Mouse (Mus musculus) cerebellum, adult 11 months (tissue): ENCODE data around the gene Rtp1.

Experiments used
- DNase-seq: peaks from one replicate; pipeline ENCODE4 v3.0.0; 2022

Rtp1 gene

GRCm38 (mm10) chr16:23428647-23429319, at the start of gene Rtp1:
Rtp1 (plus strand) TSS chr16:23429133.
- DNase-seq = no peak

- DNase-seq = no peak
These were observed 49.2 kb upstream of the Rtp1 start for GRCm38 (mm10) chr16:23379536-23380230.

DNA sequence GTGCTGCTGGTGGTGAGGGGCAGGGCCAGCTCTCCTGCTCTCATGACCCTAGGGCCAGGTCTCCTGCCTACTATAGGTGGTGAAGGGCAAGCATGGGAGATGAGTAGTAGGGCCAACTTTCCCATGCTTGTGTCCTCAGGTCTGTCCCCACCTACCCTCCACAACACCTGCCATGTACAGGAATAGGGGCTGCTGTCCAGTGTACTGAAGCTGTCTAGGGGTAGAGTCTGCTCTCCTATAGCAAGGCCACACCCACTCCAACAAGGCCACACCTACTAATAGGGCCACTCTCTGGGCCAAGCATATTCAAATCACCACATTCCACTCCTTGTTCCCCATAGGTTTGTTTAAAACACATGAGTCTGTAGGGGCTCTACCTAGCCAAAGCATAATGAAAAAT, 44.6 kb upstream of the Rtp1 start:
- no peak for DNase-seq

DNA sequence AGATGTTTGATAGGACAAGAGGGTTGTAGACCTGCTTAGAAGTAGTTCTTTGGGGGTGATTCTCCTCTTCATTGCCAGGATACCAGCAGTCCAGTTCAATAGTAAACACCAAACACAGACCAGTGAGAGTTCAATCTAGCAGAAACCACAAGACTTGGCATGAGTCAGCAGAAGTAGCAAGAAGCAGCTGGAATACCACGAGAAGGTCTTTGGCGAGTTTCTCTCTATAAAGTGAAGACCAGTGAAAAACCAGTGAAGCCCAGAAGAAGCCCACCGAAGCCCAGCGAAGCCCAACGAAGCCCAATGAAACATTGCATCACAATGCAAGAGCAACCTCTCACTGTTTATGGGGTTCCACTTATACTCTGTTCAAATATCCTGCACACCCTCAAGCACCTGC, 31.0 kb upstream of the Rtp1 start:
- DNase-seq = no peak

DNA sequence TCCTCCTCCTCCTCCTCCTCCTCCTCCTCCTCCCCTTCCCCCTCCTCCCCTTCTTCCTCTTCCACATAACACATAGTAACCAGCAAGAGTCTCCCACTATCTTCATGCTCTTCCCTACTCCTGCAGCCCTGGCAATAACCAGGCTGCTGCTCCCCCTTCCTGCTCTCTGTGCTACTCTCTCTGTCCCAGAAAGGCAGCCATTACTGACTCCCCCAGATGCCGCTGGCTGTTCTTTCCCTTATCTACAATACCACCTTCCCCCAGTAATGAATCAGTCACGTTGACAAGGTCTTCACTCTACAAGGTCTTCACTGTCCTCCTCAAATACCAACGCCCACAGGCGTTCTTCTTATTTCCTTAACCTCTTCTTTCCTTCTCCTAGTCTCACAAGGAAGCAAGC, 27.5 kb upstream of the Rtp1 start:
- no peak for DNase-seq

- DNase-seq = no peak
These were observed 27.0 kb upstream of the Rtp1 start for GRCm38 (mm10) chr16:23401959-23402358.

GRCm38 (mm10) chr16:23403008-23403755, 25.8 kb upstream of the Rtp1 start:
- DNase-seq = peak; percentile 21

DNA sequence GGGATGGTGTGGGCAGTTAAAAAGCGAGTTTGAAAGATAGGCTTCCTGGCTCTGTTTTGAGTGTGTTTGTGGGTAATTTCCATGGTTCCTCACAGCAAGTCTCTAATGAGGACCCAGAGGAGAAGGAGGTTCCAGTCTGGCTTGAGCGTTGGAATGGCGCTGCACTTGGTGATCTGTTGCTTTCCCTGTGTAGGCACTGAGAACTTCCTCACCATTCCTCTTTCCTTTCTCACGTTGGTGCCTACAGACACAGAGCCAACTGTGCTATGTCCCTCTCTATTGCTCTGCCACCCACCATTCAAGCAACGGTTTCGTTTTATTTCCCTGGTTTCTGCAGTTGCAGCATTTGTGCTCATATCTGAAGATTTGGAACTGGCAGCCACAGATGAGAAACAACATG, 16.0 kb upstream of the Rtp1 start:
- DNase-seq = no peak

GRCm38 (mm10) chr16:23416261-23416656, 12.7 kb upstream of the Rtp1 start:
- no peak for DNase-seq

DNA sequence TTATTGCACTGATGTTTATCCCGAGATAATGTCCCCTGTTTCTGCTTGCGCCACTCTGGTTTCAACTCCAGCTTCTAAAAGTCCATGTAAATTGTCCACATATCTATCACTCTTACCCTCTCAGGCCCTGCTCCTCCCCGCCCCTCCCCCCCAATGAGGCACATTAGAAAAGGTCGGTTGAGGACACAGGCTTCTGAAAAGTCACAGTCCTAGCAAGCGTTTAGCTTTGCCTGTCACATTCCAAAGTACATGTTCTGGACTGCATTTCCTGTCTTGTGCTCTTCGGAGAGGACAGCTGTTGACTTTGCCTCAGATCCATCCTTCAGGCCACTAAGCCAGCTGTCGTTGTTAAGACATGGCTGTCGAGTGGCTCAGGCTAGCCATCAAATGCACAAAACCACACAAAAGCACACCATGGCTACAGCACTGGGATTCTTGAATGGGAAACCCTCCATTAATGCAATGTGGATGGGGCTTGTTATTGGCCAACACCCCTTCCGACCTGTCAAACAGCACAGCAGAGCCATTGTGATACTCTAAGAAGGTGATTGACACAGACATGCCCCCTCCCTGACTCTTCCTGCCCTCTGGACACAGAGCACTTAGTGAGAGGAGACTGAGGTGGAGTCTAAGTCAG, 12.2 kb upstream of the Rtp1 start:
- no peak for DNase-seq

DNA sequence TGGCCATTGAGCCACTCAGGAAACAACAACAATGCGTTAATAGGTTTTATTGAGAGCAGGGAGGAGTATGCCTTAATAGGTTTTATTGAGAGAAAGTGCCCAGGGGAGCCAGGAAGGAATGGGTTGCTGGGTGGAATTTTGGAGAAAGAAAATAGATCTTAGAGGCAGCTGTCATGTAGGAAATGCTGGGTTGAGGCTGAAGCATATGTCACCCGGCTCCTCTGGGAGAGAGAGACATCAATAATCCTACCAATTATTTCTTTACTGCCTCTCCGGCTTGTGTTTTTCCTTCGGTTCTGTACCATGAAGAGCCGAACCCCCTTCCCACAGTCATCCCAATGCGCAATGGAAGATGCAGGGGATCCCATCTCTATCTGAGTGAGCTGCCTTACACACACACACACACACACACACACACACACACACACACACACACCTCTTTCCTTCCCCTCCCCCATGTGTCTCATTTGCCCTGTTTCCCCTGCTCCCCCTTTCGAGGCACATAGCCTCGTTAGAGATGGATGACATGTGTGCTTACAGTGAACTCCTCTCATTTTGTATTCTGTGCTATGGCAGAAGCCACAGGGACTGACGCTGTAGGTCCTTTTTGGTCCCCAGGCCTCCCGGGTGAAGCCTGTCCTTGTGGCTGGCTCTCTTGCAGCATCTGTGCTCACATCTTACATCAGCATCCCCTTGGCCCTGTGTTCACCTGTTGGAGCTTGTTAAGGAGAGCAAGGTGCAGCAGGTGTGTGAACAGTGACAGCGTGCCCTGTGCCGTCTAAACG, 11.3 kb upstream of the Rtp1 start:
- DNase-seq = no peak

DNA sequence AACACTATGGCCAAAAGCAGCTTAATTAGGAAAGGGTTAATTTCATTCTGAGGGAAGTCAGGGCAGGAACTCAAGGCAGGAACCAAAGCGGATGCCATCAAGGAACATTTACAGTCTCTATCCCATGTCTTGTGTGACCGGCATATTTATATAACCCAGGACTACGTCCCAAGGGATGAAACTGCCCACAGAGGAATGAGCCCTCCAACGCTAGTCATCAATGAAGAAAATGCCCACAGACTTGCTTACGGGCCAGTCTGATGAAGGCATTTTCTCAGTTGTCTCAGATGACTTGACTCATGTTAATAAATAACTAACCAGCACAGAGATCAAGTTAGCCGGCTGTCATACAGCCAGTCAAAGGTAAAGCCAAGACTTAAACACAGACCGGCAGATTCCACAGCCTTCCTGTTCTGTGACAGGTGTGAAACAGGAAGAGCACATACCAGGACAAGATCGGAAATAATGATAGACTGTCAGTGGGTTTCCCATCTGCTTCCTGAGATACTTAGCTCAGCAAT, 9.3 kb upstream of the Rtp1 start:
- DNase-seq = no peak

GRCm38 (mm10) chr16:23423825-23424224, 5.1 kb upstream of the Rtp1 start:
- DNase-seq = no peak

DNA sequence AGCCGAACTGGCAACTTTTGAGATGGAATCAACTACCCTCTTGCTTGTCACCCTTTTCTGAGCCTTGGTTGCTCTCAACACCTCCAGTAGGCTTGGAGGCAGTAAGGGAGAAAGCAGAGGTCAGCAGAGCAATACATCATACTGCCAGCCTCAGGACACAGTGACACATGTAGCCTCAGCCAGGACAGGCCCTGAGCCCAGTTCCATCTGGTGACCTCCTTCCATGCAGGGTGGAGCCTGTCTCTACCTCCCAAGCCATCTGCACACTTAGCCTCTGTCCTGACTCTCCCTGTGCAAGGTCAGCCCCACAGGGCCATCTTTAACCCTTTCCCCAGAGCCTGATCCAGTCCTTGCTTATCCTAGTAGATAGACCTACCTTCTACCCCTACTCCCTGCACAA, 1.2 kb upstream of the Rtp1 start:
- peak; percentile 13 for DNase-seq

DNA sequence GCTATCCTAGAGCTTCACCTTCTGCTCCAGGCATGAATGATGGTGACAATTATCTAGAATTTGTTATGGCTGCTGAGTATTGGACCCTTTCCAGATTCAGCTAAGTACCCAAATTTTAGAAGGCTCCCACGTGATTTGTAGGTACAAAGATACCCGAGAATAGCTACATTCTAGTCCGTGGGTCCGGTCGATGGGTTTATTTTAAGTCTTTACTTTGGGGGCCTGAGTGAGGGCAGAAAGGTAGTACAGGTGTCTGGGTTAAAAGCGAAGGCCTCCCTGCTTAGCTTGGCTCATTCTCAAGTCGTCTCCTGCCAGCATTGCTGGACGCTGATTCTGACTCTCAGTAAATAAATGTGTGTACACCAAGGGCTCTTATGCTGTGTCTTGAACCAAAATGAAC, 1.1 kb downstream of the Rtp1 start:
- no peak for DNase-seq

DNA sequence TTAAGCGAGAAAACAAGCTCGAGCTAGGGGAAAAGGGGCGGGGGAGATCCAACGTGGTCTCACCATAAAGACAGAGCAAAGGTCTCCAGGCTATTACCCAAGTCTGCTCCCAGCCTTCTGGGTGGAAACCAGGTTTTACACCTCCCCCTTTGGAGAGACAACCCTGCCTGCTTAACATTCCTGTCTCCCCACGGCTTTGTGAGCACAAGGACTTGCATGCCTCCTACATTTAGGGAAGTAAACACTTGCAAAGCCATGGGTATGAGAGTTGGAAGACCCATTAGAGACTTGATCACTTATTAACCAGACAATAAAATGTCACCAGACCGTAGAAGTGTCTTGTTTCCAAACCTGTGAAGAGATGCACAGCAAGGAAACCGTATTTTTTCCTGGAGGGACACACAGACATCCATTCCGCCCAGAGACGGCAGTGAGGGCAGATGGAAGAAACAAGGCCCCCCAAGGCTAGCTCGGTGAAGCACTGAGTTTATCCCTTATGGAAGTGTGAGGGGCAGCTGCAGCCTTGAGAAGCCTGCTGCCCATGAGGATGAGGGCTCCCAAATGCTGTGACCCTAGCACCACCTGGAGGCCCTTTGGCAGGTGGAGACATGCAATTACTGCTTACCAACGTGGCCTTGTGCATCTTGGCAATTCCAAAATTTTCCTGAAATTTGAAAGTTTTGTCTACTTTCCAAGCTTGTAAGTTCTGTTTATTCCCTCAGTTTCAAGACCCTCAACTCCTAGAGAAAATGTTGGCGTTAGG, 8.7 kb downstream of the Rtp1 start:
- no peak for DNase-seq

- no peak for DNase-seq
These were observed 15.3 kb downstream of the Rtp1 start for GRCm38 (mm10) chr16:23444231-23444630.

DNA sequence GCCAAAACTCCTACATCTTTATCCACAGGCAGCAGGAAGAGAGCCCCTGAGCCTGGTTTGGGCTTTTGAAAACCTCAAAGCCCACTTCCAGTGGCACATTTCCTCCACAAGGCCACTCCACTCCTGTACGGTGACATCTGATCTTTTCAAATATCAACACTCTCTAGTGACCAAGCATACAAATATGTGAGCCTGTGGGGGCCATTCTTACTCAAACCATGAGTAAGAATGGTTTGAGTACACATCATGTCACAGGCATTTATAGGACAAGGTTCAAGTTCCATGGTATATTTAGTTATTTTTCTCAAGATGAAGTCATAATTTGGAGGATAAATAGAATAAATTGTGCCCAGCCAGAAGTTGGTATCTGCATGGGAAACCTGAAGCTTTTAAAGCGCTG, 21.0 kb downstream of the Rtp1 start:
- DNase-seq = no peak

GRCm38 (mm10) chr16:23450816-23451215, 21.9 kb downstream of the Rtp1 start:
- DNase-seq = no peak

GRCm38 (mm10) chr16:23452476-23452875, 23.5 kb downstream of the Rtp1 start:
- peak; percentile 12 for DNase-seq

GRCm38 (mm10) chr16:23454376-23454775, 25.4 kb downstream of the Rtp1 start:
- DNase-seq = no peak

GRCm38 (mm10) chr16:23456534-23456933, 27.6 kb downstream of the Rtp1 start:
- DNase-seq = peak; percentile 22
